Mouse (Mus musculus): Measurements from ENCODE around the gene Yeats4. TPM values are rescaled to one million over a fixed set of nuclear protein-coding genes. Genes with fewer than 3 reads are reported as not detected.
"Not testable (repeated sequence)": the region's sequence is repeated elsewhere in the genome, so short reads cannot be mapped to it uniquely, and the experiment has no call there.

Gene Yeats4
- polyA plus RNA-seq, 1 experiment from 2014 or later: 122 TPM

- not testable (repeated sequence) for H3K9me3 ChIP-seq (ENCODE audit: control insufficient read depth, low read length); H3K4me2 ChIP-seq (ENCODE audit: low read depth); H3K4me3 ChIP-seq (ENCODE audit: low read depth, low read length); ATAC-seq (ENCODE audit: insufficient read depth, low FRiP score, low TSS enrichment); H3K27me3 ChIP-seq (ENCODE audit: control insufficient read depth, insufficient read depth, low read length); DNase-seq (ENCODE audit: low spot score); H3K36me3 ChIP-seq (ENCODE audit: control insufficient read depth, insufficient read depth, low read length); H3K4me1 ChIP-seq (ENCODE audit: control insufficient read depth, insufficient read depth, low read length); H3K9ac ChIP-seq (ENCODE audit: low read length); H3K27ac ChIP-seq (ENCODE audit: low read depth, low read length)
- 95% methylated on average over 6 of the region's 6 CpGs for WGBS
Observed at GRCm38 (mm10) chr10:117208787-117209186, 15.5 kb downstream of the Yeats4 start.

DNA sequence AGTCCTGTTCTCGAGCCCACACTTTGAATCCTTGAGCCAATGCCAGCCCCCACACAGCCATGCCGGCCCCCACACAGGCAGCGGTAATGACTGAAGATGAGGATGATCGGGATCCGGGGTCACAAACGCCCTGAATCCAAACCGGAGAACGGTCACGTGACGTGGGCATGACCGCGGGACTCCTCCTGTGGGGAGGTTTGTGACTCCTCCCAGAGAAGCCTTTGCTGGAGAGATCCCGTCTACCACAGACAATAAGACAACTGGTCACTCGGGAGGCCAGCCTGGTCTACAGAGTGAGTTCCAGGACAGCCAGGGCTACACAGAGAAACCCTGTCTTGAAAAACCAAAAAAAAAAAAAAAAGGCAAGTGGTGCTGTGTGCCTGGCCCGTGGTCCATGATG is 16.1 kb downstream of the Yeats4 start:
- 76% methylated on average over 15 of the region's 15 CpGs for WGBS
- DNase-seq (ENCODE audit: low spot score) (no peak), ATAC-seq (ENCODE audit: insufficient read depth, low FRiP score, low TSS enrichment) (no peak)
- Histone ChIP-seq H3K9ac (ENCODE audit: low read length) (no peak overlapping the region), H3K4me3 (ENCODE audit: low read depth, low read length) (no peak overlapping the region), H3K27me3 (ENCODE audit: control insufficient read depth, insufficient read depth, low read length) (no peaks in the 10 kb centered on the region), H3K36me3 (ENCODE audit: control insufficient read depth, insufficient read depth, low read length) (no peaks in the 10 kb centered on the region), H3K4me2 (ENCODE audit: low read depth) (no peak overlapping the region), H3K27ac (ENCODE audit: low read depth, low read length) (no peak overlapping the region), H3K9me3 (ENCODE audit: control insufficient read depth, low read length) (no peaks in the 10 kb centered on the region), H3K4me1 (ENCODE audit: control insufficient read depth, insufficient read depth, low read length) (no peaks in the 10 kb centered on the region)

- Histone ChIP-seq H3K4me1 (ENCODE audit: control insufficient read depth, insufficient read depth, low read length) (no peaks in the 10 kb centered on the region), H3K9me3 (ENCODE audit: control insufficient read depth, low read length) (no peaks in the 10 kb centered on the region)
- WGBS: 86% methylated on average over 3 of the region's 3 CpGs
Observed at GRCm38 (mm10) chr10:117206070-117206469, 18.2 kb downstream of the Yeats4 start.

GRCm38 (mm10) chr10:117203558-117203981 is 20.7 kb downstream of the Yeats4 start:
- Histone ChIP-seq H3K36me3 (ENCODE audit: control insufficient read depth, insufficient read depth, low read length) (no peaks in the 10 kb centered on the region), H3K9me3 (ENCODE audit: control insufficient read depth, low read length) (no peaks in the 10 kb centered on the region), H3K27me3 (ENCODE audit: control insufficient read depth, insufficient read depth, low read length) (no peaks in the 10 kb centered on the region), H3K4me3 (ENCODE audit: low read depth, low read length) (no peak overlapping the region), H3K4me1 (ENCODE audit: control insufficient read depth, insufficient read depth, low read length) (no peaks in the 10 kb centered on the region), H3K4me2 (ENCODE audit: low read depth) (no peak overlapping the region), H3K9ac (ENCODE audit: low read length) (no peak overlapping the region), H3K27ac (ENCODE audit: low read depth, low read length) (no peak overlapping the region)
- ATAC-seq (ENCODE audit: insufficient read depth, low FRiP score, low TSS enrichment): no peak
- DNase-seq (ENCODE audit: low spot score): no peak
- WGBS: 77% methylated on average over 2 of the region's 2 CpGs

More at GRCm38 (mm10) chr10:117206070-117206469, 18.2 kb downstream of the Yeats4 start:
- H3K27me3 ChIP-seq (ENCODE audit: control insufficient read depth, insufficient read depth, low read length): no peaks in the 10 kb centered on the region
- no peak overlapping the region for H3K4me3 ChIP-seq (ENCODE audit: low read depth, low read length)
- H3K27ac ChIP-seq (ENCODE audit: low read depth, low read length): no peak overlapping the region
- no peak overlapping the region for H3K9ac ChIP-seq (ENCODE audit: low read length)
- DNase-seq (ENCODE audit: low spot score): no peak
- no peak for ATAC-seq (ENCODE audit: insufficient read depth, low FRiP score, low TSS enrichment)
- no peak overlapping the region for H3K4me2 ChIP-seq (ENCODE audit: low read depth)
- H3K36me3 ChIP-seq (ENCODE audit: control insufficient read depth, insufficient read depth, low read length): no peaks in the 10 kb centered on the region

DNA sequence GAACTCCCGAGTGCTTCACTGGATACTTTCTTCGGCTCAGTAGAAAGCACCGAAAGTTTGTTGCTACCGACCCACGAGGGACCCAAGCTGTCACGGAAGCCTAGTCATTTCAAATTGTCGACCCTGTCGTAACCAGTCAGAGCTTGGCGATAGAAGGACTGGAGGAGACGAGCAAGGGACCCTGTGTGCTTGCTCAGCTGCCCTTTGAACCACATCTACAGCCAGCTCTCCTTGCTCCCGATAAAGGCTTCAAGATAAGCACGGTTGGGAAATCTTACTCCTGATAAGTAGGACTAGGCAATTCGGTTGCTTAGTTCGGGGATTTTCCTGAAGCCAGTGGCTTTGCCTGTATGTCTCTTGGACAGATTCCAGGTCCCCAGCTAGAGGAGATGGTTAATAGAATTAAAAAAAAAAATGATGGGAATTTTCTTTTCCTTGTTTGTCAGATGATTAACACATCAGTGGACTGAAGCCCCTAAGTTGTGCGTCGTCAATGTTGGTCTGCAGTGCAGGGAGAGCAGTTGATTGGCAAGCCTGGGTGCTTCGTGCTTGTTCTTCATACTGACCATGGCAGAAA is 21.2 kb downstream of the Yeats4 start:
- no peak overlapping the region for H3K27ac ChIP-seq (ENCODE audit: low read depth, low read length)
- no peak overlapping the region for H3K4me2 ChIP-seq (ENCODE audit: low read depth)
- no peak overlapping the region for H3K9ac ChIP-seq (ENCODE audit: low read length)
- no peaks in the 10 kb centered on the region for H3K27me3 ChIP-seq (ENCODE audit: control insufficient read depth, insufficient read depth, low read length)
- DNase-seq (ENCODE audit: low spot score) (no peak), ATAC-seq (ENCODE audit: insufficient read depth, low FRiP score, low TSS enrichment) (no peak)
- H3K9me3 ChIP-seq (ENCODE audit: control insufficient read depth, low read length): no peaks in the 10 kb centered on the region
- H3K4me1 ChIP-seq (ENCODE audit: control insufficient read depth, insufficient read depth, low read length): no peaks in the 10 kb centered on the region
- 81% methylated on average over 17 of the region's 17 CpGs for WGBS
- H3K4me3 ChIP-seq (ENCODE audit: low read depth, low read length): no peak overlapping the region
- H3K36me3 ChIP-seq (ENCODE audit: control insufficient read depth, insufficient read depth, low read length): no peaks in the 10 kb centered on the region

DNA sequence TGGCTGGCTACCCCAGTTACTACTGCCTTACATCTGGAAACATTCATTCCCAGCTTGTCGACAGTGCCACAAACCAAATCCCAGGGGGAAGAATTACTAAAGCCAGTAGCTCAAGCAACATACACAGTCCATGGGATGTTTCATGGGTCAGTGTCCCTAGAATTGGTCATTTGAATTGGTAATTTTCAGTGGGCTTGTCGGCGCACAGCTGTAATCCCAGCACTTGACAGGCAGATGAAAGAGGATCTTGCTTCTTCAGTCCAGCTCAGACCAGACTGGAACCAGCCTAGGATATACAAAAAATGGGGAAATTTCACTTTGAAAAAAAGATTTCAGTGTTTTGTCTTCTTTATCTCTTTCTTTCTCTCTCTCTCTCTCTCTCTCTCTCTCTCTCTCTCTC is 24.6 kb downstream of the Yeats4 start:
- Histone ChIP-seq H3K27ac (ENCODE audit: low read depth, low read length) (no peak overlapping the region), H3K9ac (ENCODE audit: low read length) (no peak overlapping the region), H3K4me3 (ENCODE audit: low read depth, low read length) (no peak overlapping the region), H3K36me3 (ENCODE audit: control insufficient read depth, insufficient read depth, low read length) (no peaks in the 10 kb centered on the region), H3K4me2 (ENCODE audit: low read depth) (no peak overlapping the region), H3K4me1 (ENCODE audit: control insufficient read depth, insufficient read depth, low read length) (no peaks in the 10 kb centered on the region), H3K27me3 (ENCODE audit: control insufficient read depth, insufficient read depth, low read length) (no peaks in the 10 kb centered on the region), H3K9me3 (ENCODE audit: control insufficient read depth, low read length) (no peaks in the 10 kb centered on the region)
- DNase-seq (ENCODE audit: low spot score) (no peak), ATAC-seq (ENCODE audit: insufficient read depth, low FRiP score, low TSS enrichment) (no peak)
- WGBS: 58% methylated on average over 3 of the region's 3 CpGs

GRCm38 (mm10) chr10:117196696-117197095 is 27.6 kb downstream of the Yeats4 start:
- Histone ChIP-seq H3K4me2 (ENCODE audit: low read depth) (no peak overlapping the region), H3K4me3 (ENCODE audit: low read depth, low read length) (no peak overlapping the region), H3K9me3 (ENCODE audit: control insufficient read depth, low read length) (no peaks in the 10 kb centered on the region), H3K9ac (ENCODE audit: low read length) (no peak overlapping the region), H3K36me3 (ENCODE audit: control insufficient read depth, insufficient read depth, low read length) (no peaks in the 10 kb centered on the region), H3K27ac (ENCODE audit: low read depth, low read length) (no peak overlapping the region), H3K27me3 (ENCODE audit: control insufficient read depth, insufficient read depth, low read length) (no peaks in the 10 kb centered on the region), H3K4me1 (ENCODE audit: control insufficient read depth, insufficient read depth, low read length) (no peaks in the 10 kb centered on the region)
- ATAC-seq (ENCODE audit: insufficient read depth, low FRiP score, low TSS enrichment) (no peak), DNase-seq (ENCODE audit: low spot score) (no peak)
- 88% methylated on average over 3 of the region's 3 CpGs for WGBS

DNA sequence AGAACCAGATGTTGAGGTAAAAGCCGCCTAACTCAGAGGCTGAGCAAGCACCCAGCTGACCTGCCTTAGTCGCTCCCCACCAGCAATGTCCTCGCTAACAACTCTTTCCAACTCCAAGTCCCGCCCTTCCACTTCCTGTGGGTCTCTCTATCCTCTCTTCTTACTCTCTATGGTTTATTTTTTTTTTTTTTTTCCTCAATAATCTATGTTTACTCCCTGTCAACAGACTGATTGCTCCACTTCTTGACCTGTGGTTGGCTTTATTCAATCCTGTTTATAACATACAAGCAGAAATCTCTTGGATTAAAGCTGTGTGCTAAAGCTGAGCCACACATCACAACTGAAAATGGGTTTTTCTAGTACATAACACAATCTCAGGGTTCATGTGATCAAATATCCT is 28.6 kb downstream of the Yeats4 start:
- no peaks in the 10 kb centered on the region for H3K36me3 ChIP-seq (ENCODE audit: control insufficient read depth, insufficient read depth, low read length)
- no peak for ATAC-seq (ENCODE audit: insufficient read depth, low FRiP score, low TSS enrichment)
- H3K9me3 ChIP-seq (ENCODE audit: control insufficient read depth, low read length): no peaks in the 10 kb centered on the region
- H3K4me2 ChIP-seq (ENCODE audit: low read depth): no peak overlapping the region
- no peak overlapping the region for H3K4me3 ChIP-seq (ENCODE audit: low read depth, low read length)
- no peak overlapping the region for H3K9ac ChIP-seq (ENCODE audit: low read length)
- no peaks in the 10 kb centered on the region for H3K27me3 ChIP-seq (ENCODE audit: control insufficient read depth, insufficient read depth, low read length)
- no peak overlapping the region for H3K27ac ChIP-seq (ENCODE audit: low read depth, low read length)
- H3K4me1 ChIP-seq (ENCODE audit: control insufficient read depth, insufficient read depth, low read length): no peaks in the 10 kb centered on the region
- no peak for DNase-seq (ENCODE audit: low spot score)
- 93% methylated on average over 4 of the region's 4 CpGs for WGBS

- Histone ChIP-seq H3K4me3 (ENCODE audit: low read depth, low read length) (no peak overlapping the region), H3K27ac (ENCODE audit: low read depth, low read length) (no peak overlapping the region), H3K36me3 (ENCODE audit: control insufficient read depth, insufficient read depth, low read length) (no peaks in the 10 kb centered on the region), H3K9ac (ENCODE audit: low read length) (no peak overlapping the region), H3K9me3 (ENCODE audit: control insufficient read depth, low read length) (no peaks in the 10 kb centered on the region), H3K4me2 (ENCODE audit: low read depth) (no peak overlapping the region), H3K4me1 (ENCODE audit: control insufficient read depth, insufficient read depth, low read length) (no peaks in the 10 kb centered on the region), H3K27me3 (ENCODE audit: control insufficient read depth, insufficient read depth, low read length) (no peaks in the 10 kb centered on the region)
- DNase-seq (ENCODE audit: low spot score) (no peak), ATAC-seq (ENCODE audit: insufficient read depth, low FRiP score, low TSS enrichment) (no peak)
- 92% methylated on average over 12 of the region's 12 CpGs for WGBS
Observed at GRCm38 (mm10) chr10:117195005-117195404, 29.3 kb downstream of the Yeats4 start.

Measured in neural tube, embryonic 11.5 days (tissue).